Mouse (Mus musculus) neural tube, embryonic 11.5 days (tissue): ENCODE data around the gene Pawr. TPM values are rescaled to one million over a fixed set of nuclear protein-coding genes. Genes with fewer than 3 reads are reported as not detected.

Experiments
- ATAC-seq: fragments of 200-750 bp; cut with Nextera tagmentation; 2 replicates; pipeline ENCODE4 v1.8.0; 2017; ENCODE audit warnings: moderate number of reproducible peaks, mild to moderate bottlenecking, moderate TSS enrichment, moderate library complexity; ENCODE audit not compliant: insufficient read depth, low FRiP score, low TSS enrichment
- DNase-seq: peaks from one replicate; pipeline ENCODE4 v3.0.0-alpha.2; 2015; ENCODE audit warnings: low spot score
- H3K27ac ChIP-seq: fragments of 300-500 bp; sonication (generic); 2 replicates; pipeline ENCODE4 v1.5.1; 2014; ENCODE audit warnings: low read depth, mild to moderate bottlenecking, low read length
- H3K27me3 ChIP-seq: fragments of 300-500 bp; sonication (generic); 2 replicates; pipeline ENCODE4 v1.6.1; 2014; ENCODE audit warnings: mild to moderate bottlenecking, low read length, mixed read lengths; ENCODE audit not compliant: control insufficient read depth, insufficient read depth
- H3K36me3 ChIP-seq: fragments of 300-500 bp; sonication (generic); 2 replicates; pipeline ENCODE4 v1.6.1; 2014; ENCODE audit warnings: mild to moderate bottlenecking, low read length, moderate library complexity, mixed read lengths; ENCODE audit not compliant: control insufficient read depth, insufficient read depth
- H3K4me1 ChIP-seq: fragments of 300-500 bp; sonication (generic); 2 replicates; pipeline ENCODE4 v1.6.1; 2014; ENCODE audit warnings: low read length, mixed read lengths; ENCODE audit not compliant: control insufficient read depth, insufficient read depth
- H3K4me2 ChIP-seq: fragments of 300-500 bp; sonication (generic); 2 replicates; pipeline ENCODE4 v1.6.1; 2014; ENCODE audit warnings: low read depth, mild to moderate bottlenecking, moderate library complexity
- H3K4me3 ChIP-seq: fragments of 300-500 bp; sonication (generic); 2 replicates; pipeline ENCODE4 v1.5.1; 2014; ENCODE audit warnings: low read depth, low read length
- H3K9ac ChIP-seq: fragments of 300-500 bp; sonication (generic); 2 replicates; pipeline ENCODE4 v1.6.1; 2014; ENCODE audit warnings: mild to moderate bottlenecking, low read length
- H3K9me3 ChIP-seq: fragments of 300-500 bp; sonication (generic); 2 replicates; pipeline ENCODE4 v1.6.1; 2016; ENCODE audit warnings: low read length; ENCODE audit not compliant: control insufficient read depth
- WGBS: fragments of 180-500 bp; shearing (Covaris S2); extraction: QIAGEN DNeasy Blood & Tissue Kit; methylation state at CpG from one replicate; pipeline ENCODE4 v1.1.7; 2014; 5-methylcytosine and 5-hydroxymethylcytosine counted together
- polyA plus RNA-seq: library from polyadenylated mRNA; unstranded; fragments of >200 nt; fragmentation: Nextera tagmentation; extraction: Ambion mirVana; gene quantifications from 2 replicates; pipeline ENCODE4 v1.2.1, GENCODE M21; 2014

Gene Pawr
- polyA plus RNA-seq, 1 experiment from 2014 or later: 15.1 TPM

DNA sequence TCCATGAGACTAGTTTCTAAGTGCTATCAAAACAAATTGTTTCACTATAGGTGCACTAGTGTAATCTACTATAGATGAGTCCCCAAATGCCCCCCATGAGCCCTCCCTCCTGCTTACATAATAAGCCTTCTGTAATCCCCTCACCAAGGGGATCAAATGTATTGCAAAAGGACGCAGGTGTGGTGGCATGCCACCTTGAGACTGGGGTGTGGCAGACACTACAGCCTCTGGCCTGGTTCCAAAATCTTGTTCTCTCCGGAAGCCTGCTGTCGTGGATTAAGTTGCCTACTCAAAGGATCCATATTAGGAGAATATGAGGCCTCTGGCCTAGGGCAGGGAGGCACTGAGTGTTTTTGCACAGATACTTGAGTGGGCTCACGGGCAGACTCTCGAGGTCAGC is 76.1 kb downstream of the Pawr start:
- Histone ChIP-seq H3K27me3 (no peaks in the 10 kb centered on the region), H3K9ac (no peak overlapping the region), H3K9me3 (no peaks in the 10 kb centered on the region), H3K4me3 (no peak overlapping the region), H3K36me3 (no peaks in the 10 kb centered on the region), H3K27ac (no peak overlapping the region), H3K4me2 (no peak overlapping the region), H3K4me1 (no peaks in the 10 kb centered on the region)
- ATAC-seq (no peak), DNase-seq (no peak)
- WGBS: 80% methylated on average over 5 of the region's 5 CpGs

DNA sequence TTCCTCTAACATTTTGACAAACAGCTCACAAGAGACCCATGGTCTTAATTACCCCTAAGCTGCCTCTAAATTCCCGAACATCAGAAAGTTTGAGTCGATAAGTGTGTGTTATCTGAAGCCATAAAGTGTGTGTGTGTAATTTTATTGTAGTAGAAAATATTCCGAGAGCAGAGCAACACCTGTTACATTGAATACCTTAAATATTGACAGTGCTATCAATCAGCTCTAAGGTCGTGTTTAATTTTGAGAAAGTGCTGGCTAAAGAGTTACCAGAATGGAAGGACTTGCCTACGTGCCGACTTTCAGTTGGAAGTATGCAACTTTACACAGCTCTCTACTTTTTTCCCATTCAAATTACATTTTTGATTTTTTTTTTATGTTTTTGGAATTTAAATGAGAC is 76.5 kb downstream of the Pawr start:
- H3K36me3 ChIP-seq: no peaks in the 10 kb centered on the region
- no peak overlapping the region for H3K27ac ChIP-seq
- H3K4me2 ChIP-seq: no peak overlapping the region
- ATAC-seq: no peak
- no peaks in the 10 kb centered on the region for H3K4me1 ChIP-seq
- no peak for DNase-seq
- no peak overlapping the region for H3K4me3 ChIP-seq
- H3K27me3 ChIP-seq: no peaks in the 10 kb centered on the region
- no peaks in the 10 kb centered on the region for H3K9me3 ChIP-seq
- no peak overlapping the region for H3K9ac ChIP-seq
- 82% methylated on average over 6 of the region's 6 CpGs for WGBS

DNA sequence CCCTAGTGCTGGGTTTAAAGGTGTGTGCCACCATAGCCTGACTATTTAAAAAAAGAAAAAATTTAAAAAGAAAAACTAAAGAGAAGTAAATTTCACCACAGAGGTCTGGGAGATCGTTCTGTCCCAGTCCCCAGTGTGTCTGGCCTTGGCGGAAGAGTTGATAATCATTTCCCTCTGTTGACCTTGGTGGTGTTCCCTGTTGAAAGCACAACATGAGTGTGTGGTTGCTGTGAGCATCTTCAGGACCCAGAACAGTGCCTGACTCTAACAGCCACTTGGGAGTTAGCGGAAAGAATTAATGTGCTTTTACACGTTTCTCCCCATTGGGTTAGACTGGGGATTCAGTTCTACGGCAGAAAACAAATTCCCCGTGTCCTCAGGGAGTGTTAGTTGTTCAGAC is 77.1 kb downstream of the Pawr start:
- Histone ChIP-seq H3K36me3 (no peaks in the 10 kb centered on the region), H3K27me3 (no peaks in the 10 kb centered on the region), H3K9ac (no peak overlapping the region), H3K4me2 (no peak overlapping the region), H3K4me1 (no peaks in the 10 kb centered on the region), H3K9me3 (no peaks in the 10 kb centered on the region), H3K27ac (no peak overlapping the region), H3K4me3 (no peak overlapping the region)
- 81% methylated on average over 6 of the region's 6 CpGs for WGBS
- ATAC-seq (no peak), DNase-seq (no peak)

DNA sequence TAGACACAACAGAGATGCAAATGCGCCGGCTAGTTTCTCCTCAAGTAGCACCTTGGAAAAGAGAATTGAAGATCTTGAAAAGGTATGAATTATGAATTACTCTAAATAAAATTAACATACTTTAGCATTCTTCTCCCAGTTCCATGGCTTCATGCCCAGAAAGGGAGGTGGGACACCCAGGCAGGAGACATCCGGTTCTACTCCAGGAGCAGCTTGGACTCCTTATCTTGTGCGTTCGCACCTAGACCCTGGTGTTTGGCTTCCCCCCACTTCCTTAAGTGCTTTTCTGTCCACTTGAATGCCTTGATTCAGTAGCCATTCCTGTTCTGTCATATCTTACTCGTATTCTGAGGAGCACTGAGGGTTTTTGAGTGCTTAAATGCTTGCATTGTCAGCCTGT is 77.6 kb downstream of the Pawr start:
- DNase-seq (no peak), ATAC-seq (no peak)
- Histone ChIP-seq H3K36me3 (no peaks in the 10 kb centered on the region), H3K27me3 (no peaks in the 10 kb centered on the region), H3K4me1 (no peaks in the 10 kb centered on the region), H3K4me2 (no peak overlapping the region), H3K9ac (no peak overlapping the region), H3K9me3 (no peaks in the 10 kb centered on the region), H3K27ac (no peak overlapping the region), H3K4me3 (no peak overlapping the region)
- 91% methylated on average over 6 of the region's 6 CpGs for WGBS

DNA sequence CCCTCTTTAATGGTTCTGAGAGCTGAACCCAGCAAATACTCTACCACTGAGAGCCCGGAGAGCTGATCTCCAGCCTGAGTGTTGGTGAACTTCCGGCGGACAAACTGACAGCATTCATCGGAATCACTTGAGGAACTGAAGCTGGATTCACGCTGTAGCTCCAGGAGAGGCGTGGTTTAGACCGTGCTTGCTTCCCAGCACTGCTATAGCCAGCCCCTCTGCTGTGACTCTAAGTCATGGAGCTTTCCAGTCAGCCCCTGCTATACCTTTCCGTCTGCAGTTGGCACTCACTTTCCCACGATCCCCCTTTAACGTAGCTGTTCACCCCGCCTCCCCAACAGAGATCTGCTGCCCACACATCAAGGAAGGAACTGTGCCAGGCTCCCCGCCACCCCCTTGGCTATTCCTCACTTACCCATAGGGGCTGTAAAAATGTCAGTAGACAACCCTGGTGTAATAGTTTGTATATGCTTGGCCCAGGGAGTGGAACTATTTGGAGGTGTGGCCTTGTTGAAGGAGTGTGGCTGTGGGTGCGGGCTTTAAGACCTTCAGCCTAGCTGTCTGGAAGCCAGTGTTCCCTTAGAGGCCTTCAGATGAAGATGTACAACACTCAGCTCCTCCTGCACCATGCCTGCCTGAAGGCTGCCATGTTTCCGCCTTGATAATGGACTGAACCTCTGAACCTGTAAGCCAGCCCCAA is 83.2 kb downstream of the Pawr start:
- DNase-seq: no peak
- Histone ChIP-seq H3K4me2 (no peak overlapping the region), H3K36me3 (no peaks in the 10 kb centered on the region), H3K4me3 (no peak overlapping the region), H3K9me3 (no peaks in the 10 kb centered on the region), H3K9ac (no peak overlapping the region), H3K27me3 (no peaks in the 10 kb centered on the region), H3K27ac (no peak overlapping the region), H3K4me1 (no peaks in the 10 kb centered on the region)
- no peak for ATAC-seq
- 88% methylated on average over 14 of the region's 14 CpGs for WGBS

DNA sequence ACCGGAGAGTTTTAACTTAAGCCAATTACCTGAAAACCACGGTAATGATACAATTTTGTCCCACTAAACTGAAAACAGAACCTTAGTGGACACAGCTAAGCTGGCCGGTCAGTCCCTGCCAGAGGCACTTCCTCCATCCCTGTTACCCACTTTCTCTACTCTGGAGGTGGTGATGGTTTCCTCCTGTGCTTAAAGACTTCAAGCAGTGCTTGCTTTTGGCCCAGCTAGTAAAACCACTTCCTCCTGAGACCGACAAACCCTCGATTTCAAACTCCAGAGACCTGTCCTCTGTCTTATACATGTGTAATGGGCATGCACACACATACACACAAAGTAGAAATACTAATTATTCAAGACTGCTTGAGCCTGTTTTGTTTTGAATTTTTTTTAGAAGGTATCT is 85.5 kb downstream of the Pawr start:
- ATAC-seq (no peak), DNase-seq (no peak)
- Histone ChIP-seq H3K9me3 (no peaks in the 10 kb centered on the region), H3K36me3 (no peaks in the 10 kb centered on the region), H3K4me2 (no peak overlapping the region), H3K9ac (no peak overlapping the region), H3K27ac (no peak overlapping the region), H3K27me3 (no peaks in the 10 kb centered on the region), H3K4me3 (no peak overlapping the region), H3K4me1 (no peaks in the 10 kb centered on the region)
- 87% methylated on average over 5 of the region's 5 CpGs for WGBS

DNA sequence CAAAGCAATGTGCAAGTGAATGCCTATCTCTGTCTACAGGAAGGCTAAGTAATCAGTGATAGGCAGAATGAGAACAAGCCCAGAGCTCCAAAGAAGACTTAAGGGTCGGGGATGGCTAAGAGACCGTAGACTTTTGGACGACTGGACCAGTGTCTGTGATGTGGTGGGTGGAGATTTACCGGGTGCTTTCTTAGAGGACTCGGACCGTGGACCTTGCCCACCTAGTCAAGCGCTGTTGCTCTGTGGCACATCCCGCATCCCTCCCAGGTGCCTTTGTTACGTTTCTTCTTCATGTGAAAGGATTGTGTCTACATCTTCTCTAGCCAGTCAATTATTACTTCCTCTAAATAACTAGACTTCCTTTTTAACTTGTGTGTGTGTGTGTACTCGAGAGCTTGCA is 98.6 kb downstream of the Pawr start:
- H3K4me2 ChIP-seq: no peak overlapping the region
- no peak overlapping the region for H3K4me3 ChIP-seq
- H3K4me1 ChIP-seq: no peaks in the 10 kb centered on the region
- H3K27ac ChIP-seq: no peak overlapping the region
- DNase-seq (no peak), ATAC-seq (no peak)
- 94% methylated on average over 10 of the region's 10 CpGs for WGBS
- no peaks in the 10 kb centered on the region for H3K36me3 ChIP-seq
- no peaks in the 10 kb centered on the region for H3K9me3 ChIP-seq
- H3K9ac ChIP-seq: no peak overlapping the region
- H3K27me3 ChIP-seq: no peaks in the 10 kb centered on the region

DNA sequence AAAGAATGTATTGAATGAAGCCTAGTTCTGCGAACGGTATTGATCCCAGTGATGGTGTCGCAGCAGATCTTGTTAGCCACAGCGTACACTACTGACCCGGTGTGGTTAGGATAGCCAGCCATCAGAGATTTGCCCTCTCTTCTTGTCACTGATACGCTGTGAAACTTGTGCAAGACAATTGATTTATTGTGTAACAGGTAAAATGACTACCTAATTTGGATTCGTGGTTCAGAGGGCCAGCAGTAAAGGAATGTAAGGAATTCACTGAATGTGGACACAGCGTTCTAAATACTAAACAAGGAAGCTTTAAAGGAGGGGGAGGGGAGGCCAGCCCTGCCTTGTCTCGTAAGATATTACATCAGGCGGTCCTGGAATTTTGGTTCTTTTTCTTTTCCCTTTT is 100.3 kb downstream of the Pawr start:
- ATAC-seq (peak; percentile 42; the same call in 1 of the 2 replicates), DNase-seq (no peak)
- Histone ChIP-seq H3K4me3 (no peak overlapping the region), H3K4me2 (no peak overlapping the region), H3K9ac (no peak overlapping the region), H3K36me3 (no peaks in the 10 kb centered on the region), H3K27me3 (no peaks in the 10 kb centered on the region), H3K9me3 (no peaks in the 10 kb centered on the region), H3K27ac (no peak overlapping the region), H3K4me1 (no peaks in the 10 kb centered on the region)
- 42% methylated on average over 10 of the region's 10 CpGs for WGBS

DNA sequence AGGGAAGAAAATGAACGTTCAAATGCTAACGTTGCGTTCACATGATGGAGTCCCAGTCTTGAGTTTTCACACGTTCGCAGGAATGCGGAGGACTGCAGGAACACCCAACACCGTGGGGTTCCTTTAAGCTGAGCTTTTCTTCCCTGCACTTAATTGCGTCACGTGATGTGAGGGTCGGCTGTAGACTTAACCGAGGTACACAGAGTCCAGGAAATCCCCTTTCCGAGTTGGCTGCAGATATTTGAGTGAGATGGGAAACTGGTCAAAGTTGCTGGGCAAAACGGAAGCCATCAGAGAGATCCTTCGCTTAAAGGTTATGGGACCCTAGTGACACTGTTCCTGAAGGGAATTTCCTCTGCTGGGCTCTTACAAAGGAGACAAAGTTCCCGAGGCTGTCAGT is 102.1 kb downstream of the Pawr start:
- no peaks in the 10 kb centered on the region for H3K36me3 ChIP-seq
- WGBS: 10% methylated on average over 15 of the region's 15 CpGs
- no peak for ATAC-seq
- peak overlapping the region; percentile 17 for H3K4me2 ChIP-seq
- no peak overlapping the region for H3K4me3 ChIP-seq
- no peak overlapping the region for H3K27ac ChIP-seq
- H3K9me3 ChIP-seq: no peaks in the 10 kb centered on the region
- H3K4me1 ChIP-seq: no peaks in the 10 kb centered on the region
- no peak overlapping the region for H3K9ac ChIP-seq
- DNase-seq: peak; percentile 35
- H3K27me3 ChIP-seq: no peaks in the 10 kb centered on the region
